Mouse (Mus musculus): ENCODE measurements around the gene Crlf1. TPM values are rescaled to one million over a fixed set of nuclear protein-coding genes. Genes with fewer than 3 reads are reported as not detected.
A peak's percentile ranks its signal among the peaks of the same experiment; 100 is the strongest.

Gene Crlf1
- polyA plus RNA-seq, 1 experiment from 2014 or later = 159 TPM

DNA sequence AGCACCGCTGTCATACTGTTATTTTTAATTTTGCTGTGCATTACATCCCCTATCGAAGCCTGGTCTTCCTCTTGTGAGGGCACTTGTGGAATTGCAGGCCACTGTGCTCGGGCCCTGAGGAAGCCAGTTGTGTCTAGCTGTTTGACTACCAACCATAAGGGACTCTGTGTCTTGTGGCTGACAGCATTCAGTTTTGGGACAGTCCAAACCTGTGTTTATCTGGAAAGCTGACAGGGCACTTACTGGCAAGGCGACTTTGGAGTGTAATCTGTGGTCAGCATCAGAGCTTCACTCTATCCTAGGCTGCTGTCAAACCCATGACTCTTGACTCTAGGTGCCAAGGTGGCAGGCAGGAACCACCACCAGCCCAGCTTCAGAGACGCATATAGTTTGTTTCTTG lies 48.1 kb downstream of the Crlf1 start:
- H3K9me3 ChIP-seq = no peaks in the 10 kb centered on the region
- peaks cover 35% of the 10 kb centered on the region for H3K4me1 ChIP-seq
- no peak overlapping the region for H3K27ac ChIP-seq
- no peaks in the 10 kb centered on the region for H3K27me3 ChIP-seq
- H3K4me2 ChIP-seq = peak overlapping the region; percentile 96
- WGBS = 89% methylated on average over 5 of the region's 5 CpGs
- peaks cover 20% of the 10 kb centered on the region for H3K36me3 ChIP-seq
- ATAC-seq (ENCODE audit: insufficient number of reproducible peaks, insufficient read depth, low FRiP score, low TSS enrichment, low read depth) = no peak
- H3K4me3 ChIP-seq = peak overlapping the region; percentile 81
- H3K9ac ChIP-seq = peak overlapping the region; percentile 93; the same call in 1 of the 2 replicates

DNA sequence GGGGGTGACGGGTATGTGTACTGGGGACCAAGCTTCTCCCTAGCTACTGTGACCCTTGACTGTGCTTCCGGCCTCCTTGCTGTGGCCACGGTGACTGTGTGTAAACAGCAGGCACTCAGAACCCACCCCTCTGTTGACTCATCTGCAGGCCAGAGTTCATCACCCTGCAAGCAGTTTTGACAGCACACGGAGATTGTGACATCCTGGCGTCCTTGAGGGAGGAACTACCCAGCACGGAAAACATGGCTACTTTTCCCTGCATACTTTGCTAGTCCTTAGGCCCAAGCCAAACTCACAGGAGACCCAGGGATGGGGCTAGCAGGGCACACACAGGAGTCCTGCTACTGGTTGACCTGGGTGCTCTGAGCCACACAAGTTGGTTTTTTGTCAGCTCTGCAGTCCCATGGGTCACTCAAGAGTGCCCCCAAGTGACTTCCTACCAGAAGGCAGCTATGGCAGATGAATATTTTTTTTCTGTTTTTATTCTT lies 51.3 kb downstream of the Crlf1 start:
- Histone ChIP-seq H3K9me3 (no peaks in the 10 kb centered on the region), H3K27ac (no peak overlapping the region), H3K4me3 (no peak overlapping the region), H3K4me2 (no peak overlapping the region), H3K36me3 (peaks cover 4% of the 10 kb centered on the region; the same call in 1 of the 2 replicates), H3K27me3 (no peaks in the 10 kb centered on the region), H3K9ac (0 out of 2 replicates have a peak overlapping the region, but pooled peaks have one; percentile 41), H3K4me1 (peaks cover 30% of the 10 kb centered on the region)
- ATAC-seq (ENCODE audit: insufficient number of reproducible peaks, insufficient read depth, low FRiP score, low TSS enrichment, low read depth) = no peak
- WGBS = 71% methylated on average over 6 of the region's 6 CpGs

DNA sequence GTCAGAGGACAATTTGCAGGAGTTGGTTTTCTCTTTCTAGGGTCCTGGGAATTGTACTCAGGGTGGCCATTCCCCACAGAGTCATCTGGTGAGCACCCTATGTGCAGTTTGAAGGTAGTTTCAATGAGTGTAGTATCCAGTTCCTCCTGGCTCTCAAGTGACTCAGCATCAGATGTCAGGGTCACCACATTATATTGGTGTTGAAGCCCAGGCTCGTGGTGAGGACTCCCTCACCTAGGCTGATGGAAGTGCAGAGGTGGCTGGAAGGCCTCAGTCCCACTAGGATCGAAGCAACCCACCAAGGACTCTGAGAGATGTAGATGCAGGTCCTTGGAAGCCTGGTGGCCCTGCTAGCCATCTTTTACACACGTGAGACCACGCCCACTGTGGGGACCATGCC lies 53.5 kb downstream of the Crlf1 start:
- H3K9me3 ChIP-seq = no peaks in the 10 kb centered on the region
- 85% methylated on average over 4 of the region's 4 CpGs for WGBS
- H3K9ac ChIP-seq = no peak overlapping the region
- H3K36me3 ChIP-seq = peaks cover 4% of the 10 kb centered on the region; the same call in 1 of the 2 replicates
- no peaks in the 10 kb centered on the region for H3K27me3 ChIP-seq
- ATAC-seq (ENCODE audit: insufficient number of reproducible peaks, insufficient read depth, low FRiP score, low TSS enrichment, low read depth) = no peak
- H3K4me1 ChIP-seq = peaks cover 16% of the 10 kb centered on the region
- no peak overlapping the region for H3K4me2 ChIP-seq
- H3K4me3 ChIP-seq = no peak overlapping the region
- no peak overlapping the region for H3K27ac ChIP-seq

DNA sequence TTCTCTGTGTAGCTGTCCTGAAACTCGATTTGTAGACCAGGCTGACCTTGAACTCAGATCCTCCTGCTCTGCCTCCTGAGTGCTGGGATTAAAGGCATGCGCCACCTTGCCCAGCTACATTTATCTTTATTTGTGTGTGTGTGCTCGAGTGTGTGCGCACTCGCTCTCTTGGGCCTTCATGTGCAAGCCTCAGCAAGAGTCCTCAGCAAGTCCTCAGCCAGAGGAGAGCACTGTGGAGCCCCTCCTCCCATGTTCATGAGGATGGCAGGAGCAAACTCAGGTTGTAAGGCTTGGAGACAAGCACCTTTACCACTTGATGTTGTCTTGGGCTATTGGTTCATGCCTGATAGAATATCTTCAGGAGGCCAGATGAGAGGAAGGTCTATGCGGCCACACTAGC lies 54.8 kb downstream of the Crlf1 start:
- no peak overlapping the region for H3K27ac ChIP-seq
- H3K9ac ChIP-seq = no peak overlapping the region
- ATAC-seq (ENCODE audit: insufficient number of reproducible peaks, insufficient read depth, low FRiP score, low TSS enrichment, low read depth) = no peak
- H3K36me3 ChIP-seq = peaks cover 4% of the 10 kb centered on the region; the same call in 1 of the 2 replicates
- no peaks in the 10 kb centered on the region for H3K9me3 ChIP-seq
- peaks cover 16% of the 10 kb centered on the region for H3K4me1 ChIP-seq
- no peak overlapping the region for H3K4me2 ChIP-seq
- H3K27me3 ChIP-seq = no peaks in the 10 kb centered on the region
- 84% methylated on average over 6 of the region's 6 CpGs for WGBS
- H3K4me3 ChIP-seq = no peak overlapping the region

DNA sequence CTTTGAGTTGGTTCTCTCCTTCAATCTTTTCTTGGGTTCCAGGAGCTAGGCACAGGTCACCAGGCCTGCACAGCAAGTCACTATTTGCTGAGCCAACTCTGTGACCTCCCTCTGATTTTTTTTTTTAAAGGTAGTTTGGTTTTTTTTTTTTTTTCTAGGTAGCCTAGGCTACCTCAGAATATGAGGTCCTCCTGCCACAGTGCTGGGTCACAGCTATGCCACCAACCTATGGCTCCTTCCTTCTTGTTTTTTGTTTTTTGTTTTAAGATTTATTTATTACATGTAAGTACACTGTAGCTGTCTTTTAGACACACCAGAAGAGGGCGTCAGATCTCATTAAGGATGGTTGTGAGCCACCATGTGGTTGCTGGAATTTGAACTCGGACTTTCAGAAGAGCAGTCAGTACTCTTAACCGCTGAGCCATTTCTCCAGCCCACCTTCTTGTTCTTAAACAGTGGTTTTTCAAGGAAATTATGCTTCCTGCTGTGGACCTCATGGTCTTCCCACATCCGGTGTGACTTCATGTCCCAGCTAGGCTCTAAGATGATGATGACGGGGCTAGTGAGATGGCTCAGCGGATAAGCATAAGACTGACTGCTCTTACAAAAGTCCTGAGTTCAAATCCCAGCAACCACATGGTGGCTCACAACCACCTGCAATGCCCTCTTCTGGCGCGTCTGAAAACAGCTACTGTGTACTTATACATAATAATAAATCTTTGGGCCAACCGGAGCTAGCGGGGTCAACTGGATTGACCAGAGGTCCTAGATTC lies 56.6 kb downstream of the Crlf1 start:
- no peak for ATAC-seq (ENCODE audit: insufficient number of reproducible peaks, insufficient read depth, low FRiP score, low TSS enrichment, low read depth)
- 90% methylated on average over 10 of the region's 10 CpGs for WGBS
- Histone ChIP-seq H3K4me3 (no peak overlapping the region), H3K4me1 (peaks cover 18% of the 10 kb centered on the region), H3K27ac (no peak overlapping the region), H3K4me2 (no peak overlapping the region), H3K27me3 (no peaks in the 10 kb centered on the region), H3K9me3 (no peaks in the 10 kb centered on the region), H3K9ac (no peak overlapping the region), H3K36me3 (0 out of 2 replicates have a peak, but pooled peaks cover 4% of the 10 kb centered on the region)

DNA sequence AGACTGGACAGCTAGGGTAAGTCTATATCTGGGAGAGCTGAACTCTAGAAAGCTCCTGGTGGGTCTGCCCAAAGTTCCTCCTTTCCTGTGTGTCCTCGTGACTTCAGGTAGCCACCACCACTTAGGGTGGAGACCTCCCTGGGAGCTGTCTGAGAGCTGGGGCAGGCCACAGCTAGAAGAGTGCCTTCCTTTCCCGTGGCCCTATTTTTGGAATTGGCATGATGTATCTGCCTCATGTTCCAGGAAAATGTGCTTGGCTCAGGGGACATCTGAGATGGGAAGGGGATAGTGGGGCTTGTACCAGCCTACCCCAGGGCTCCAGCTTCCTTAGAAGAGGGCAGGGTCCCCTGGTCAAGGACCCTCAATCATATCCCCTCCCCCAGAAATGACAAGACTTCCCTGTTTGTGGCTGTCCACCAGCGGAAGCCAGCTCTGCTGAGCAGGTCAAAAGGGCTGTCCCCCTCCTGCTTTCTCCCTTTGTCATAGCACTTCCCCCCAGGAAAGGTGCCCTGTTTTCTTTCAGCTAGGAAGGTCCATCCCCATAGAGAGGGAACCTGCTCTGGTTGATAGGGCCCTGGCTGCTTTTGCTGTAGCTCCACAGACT lies 58.7 kb downstream of the Crlf1 start:
- ATAC-seq (ENCODE audit: insufficient number of reproducible peaks, insufficient read depth, low FRiP score, low TSS enrichment, low read depth) = no peak
- H3K27ac ChIP-seq = no peak overlapping the region

DNA sequence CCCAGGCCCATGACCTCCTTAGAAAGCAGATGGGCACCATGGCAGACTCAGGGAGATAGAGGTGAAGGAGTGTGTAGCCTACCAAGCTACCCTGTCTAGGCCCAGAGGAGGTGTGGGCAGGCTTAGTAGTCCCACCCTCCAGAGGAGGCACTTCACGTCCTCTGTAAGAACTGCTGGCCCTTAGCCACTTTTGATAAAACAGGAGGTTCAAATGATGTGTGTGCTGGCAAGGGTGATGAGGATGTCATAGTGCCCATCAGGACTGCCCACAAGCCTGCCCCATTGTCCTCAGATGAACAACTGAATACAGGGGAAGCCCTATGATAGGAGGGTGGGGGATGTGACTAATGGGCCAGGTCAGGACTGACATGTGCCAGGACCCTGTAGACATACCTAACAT lies 59.9 kb downstream of the Crlf1 start:
- H3K4me2 ChIP-seq = no peak overlapping the region
- 76% methylated on average over 1 of the region's 1 CpGs for WGBS
- no peak for ATAC-seq (ENCODE audit: insufficient number of reproducible peaks, insufficient read depth, low FRiP score, low TSS enrichment, low read depth)
- no peaks in the 10 kb centered on the region for H3K27me3 ChIP-seq
- no peak overlapping the region for H3K9ac ChIP-seq
- no peak overlapping the region for H3K4me3 ChIP-seq
- H3K27ac ChIP-seq = no peak overlapping the region
- H3K36me3 ChIP-seq = peaks cover 2% of the 10 kb centered on the region; the same call in 1 of the 2 replicates
- H3K4me1 ChIP-seq = peaks cover 18% of the 10 kb centered on the region
- no peaks in the 10 kb centered on the region for H3K9me3 ChIP-seq

More for the DNA sequence above, 58.7 kb downstream of the Crlf1 start:
- H3K9me3 ChIP-seq = no peaks in the 10 kb centered on the region
- no peak overlapping the region for H3K4me3 ChIP-seq
- no peak overlapping the region for H3K9ac ChIP-seq
- no peaks in the 10 kb centered on the region for H3K27me3 ChIP-seq
- H3K4me2 ChIP-seq = no peak overlapping the region
- H3K36me3 ChIP-seq = no peaks in the 10 kb centered on the region; the same call in 1 of the 2 replicates
- WGBS = 65% methylated on average over 3 of the region's 3 CpGs
- peaks cover 18% of the 10 kb centered on the region for H3K4me1 ChIP-seq

Other genes starting within 250 kb of the Crlf1 start
- gene Homer3, start 210.3 kb upstream of the Crlf1 start, polyA plus RNA-seq (2015; fragmentation: Nextera tagmentation; extraction: Ambion mirVana) = 47.3 and 57.5 TPM in 2 replicates
- gene Ddx49, start 190.7 kb upstream of the Crlf1 start, polyA plus RNA-seq (2015; fragmentation: Nextera tagmentation; extraction: Ambion mirVana) = 54.4 and 58.3 TPM in 2 replicates
- gene Cope, start 190.6 kb upstream of the Crlf1 start, polyA plus RNA-seq (2015; fragmentation: Nextera tagmentation; extraction: Ambion mirVana) = 315 and 327 TPM in 2 replicates
- 9.3 and 9.4 TPM in 2 replicates for gene Cers1, start 177.4 kb upstream of the Crlf1 start, polyA plus RNA-seq (2015; fragmentation: Nextera tagmentation; extraction: Ambion mirVana)
- gene Gdf1, start 163.3 kb upstream of the Crlf1 start, polyA plus RNA-seq (2015; fragmentation: Nextera tagmentation; extraction: Ambion mirVana) = 2.2 and 4.2 TPM in 2 replicates
- 20.3 and 22.1 TPM in 2 replicates for gene Upf1, start 139.9 kb upstream of the Crlf1 start, polyA plus RNA-seq (2015; fragmentation: Nextera tagmentation; extraction: Ambion mirVana)
- gene Comp, start 119.6 kb upstream of the Crlf1 start, polyA plus RNA-seq (2015; fragmentation: Nextera tagmentation; extraction: Ambion mirVana) = 0.59 and 0.81 TPM in 2 replicates
- gene Crtc1, start 53.6 kb upstream of the Crlf1 start, polyA plus RNA-seq (2015; fragmentation: Nextera tagmentation; extraction: Ambion mirVana) = 26.6 and 28.1 TPM in 2 replicates
- gene Klhl26, start 16.2 kb upstream of the Crlf1 start, polyA plus RNA-seq (2015; fragmentation: Nextera tagmentation; extraction: Ambion mirVana) = 28.2 and 30.8 TPM in 2 replicates
- 32.3 and 34.8 TPM in 2 replicates for gene Tmem59l, start 5.8 kb upstream of the Crlf1 start, polyA plus RNA-seq (2015; fragmentation: Nextera tagmentation; extraction: Ambion mirVana)
- gene Rex1bd, start 13.6 kb downstream of the Crlf1 start, polyA plus RNA-seq (2015; fragmentation: Nextera tagmentation; extraction: Ambion mirVana) = 169 and 178 TPM in 2 replicates
- gene Uba52, start 17.6 kb downstream of the Crlf1 start, polyA plus RNA-seq (2015; fragmentation: Nextera tagmentation; extraction: Ambion mirVana) = 987 and 1,032 TPM in 2 replicates
- 297 and 306 TPM in 2 replicates for gene Fkbp8, start 34.6 kb downstream of the Crlf1 start, polyA plus RNA-seq (2015; fragmentation: Nextera tagmentation; extraction: Ambion mirVana)
- 55.4 and 59.9 TPM in 2 replicates for gene Kxd1, start 34.8 kb downstream of the Crlf1 start, polyA plus RNA-seq (2015; fragmentation: Nextera tagmentation; extraction: Ambion mirVana)
- 20.6 and 21.3 TPM in 2 replicates for gene Ell, start 46.3 kb downstream of the Crlf1 start, polyA plus RNA-seq (2015; fragmentation: Nextera tagmentation; extraction: Ambion mirVana)
- gene Isyna1, start 101.2 kb downstream of the Crlf1 start, polyA plus RNA-seq (2015; fragmentation: Nextera tagmentation; extraction: Ambion mirVana) = 153 and 166 TPM in 2 replicates
- gene Ssbp4, start 115.7 kb downstream of the Crlf1 start, polyA plus RNA-seq (2015; fragmentation: Nextera tagmentation; extraction: Ambion mirVana) = 100 and 107 TPM in 2 replicates
- 1.9 TPM in 2 replicates for gene Lrrc25, start 123.0 kb downstream of the Crlf1 start, polyA plus RNA-seq (2015; fragmentation: Nextera tagmentation; extraction: Ambion mirVana)
- 0.14 and 0.22 TPM in 2 replicates for gene Gdf15, start 139.3 kb downstream of the Crlf1 start, polyA plus RNA-seq (2015; fragmentation: Nextera tagmentation; extraction: Ambion mirVana)
- 50.5 and 63.1 TPM in 2 replicates for gene Pgpep1, start 167.2 kb downstream of the Crlf1 start, polyA plus RNA-seq (2015; fragmentation: Nextera tagmentation; extraction: Ambion mirVana)
- 248 and 270 TPM in 2 replicates for gene Lsm4, start 180.1 kb downstream of the Crlf1 start, polyA plus RNA-seq (2015; fragmentation: Nextera tagmentation; extraction: Ambion mirVana)
- 54.7 and 68.5 TPM in 2 replicates for gene Jund, start 205.8 kb downstream of the Crlf1 start, polyA plus RNA-seq (2015; fragmentation: Nextera tagmentation; extraction: Ambion mirVana)
- 0.07 TPM in 1 of 2 replicates, not detected in the other for gene Iqcn, start 210.3 kb downstream of the Crlf1 start, polyA plus RNA-seq (2015; fragmentation: Nextera tagmentation; extraction: Ambion mirVana)
- not detected in 2 replicates for gene Gm3336, start 225.4 kb downstream of the Crlf1 start, polyA plus RNA-seq (2015; fragmentation: Nextera tagmentation; extraction: Ambion mirVana)
- 0.13 and 0.14 TPM in 2 replicates for gene Pde4c, start 230.6 kb downstream of the Crlf1 start, polyA plus RNA-seq (2015; fragmentation: Nextera tagmentation; extraction: Ambion mirVana)